Mouse (Mus musculus) heart, postnatal 0 days (tissue): ENCODE measurements at regions not wholly inside any gene's neighbourhood (a gene's known extent, or its start where the extent isn't known, plus 50 kb on each side); places are given as distances from the start of the nearest gene placed in this dataset.

Experiments
- CTCF ChIP-seq: IDR thresholded peaks from 2 replicates; pipeline ENCODE4 v1.5.1; 2016; ENCODE audit warnings: antibody characterized with exemption, control low read depth, low read depth
- EP300 ChIP-seq: IDR thresholded peaks from 2 replicates; pipeline ENCODE4 v1.6.1; 2016; ENCODE audit warnings: antibody characterized with exemption, low read depth

DNA sequence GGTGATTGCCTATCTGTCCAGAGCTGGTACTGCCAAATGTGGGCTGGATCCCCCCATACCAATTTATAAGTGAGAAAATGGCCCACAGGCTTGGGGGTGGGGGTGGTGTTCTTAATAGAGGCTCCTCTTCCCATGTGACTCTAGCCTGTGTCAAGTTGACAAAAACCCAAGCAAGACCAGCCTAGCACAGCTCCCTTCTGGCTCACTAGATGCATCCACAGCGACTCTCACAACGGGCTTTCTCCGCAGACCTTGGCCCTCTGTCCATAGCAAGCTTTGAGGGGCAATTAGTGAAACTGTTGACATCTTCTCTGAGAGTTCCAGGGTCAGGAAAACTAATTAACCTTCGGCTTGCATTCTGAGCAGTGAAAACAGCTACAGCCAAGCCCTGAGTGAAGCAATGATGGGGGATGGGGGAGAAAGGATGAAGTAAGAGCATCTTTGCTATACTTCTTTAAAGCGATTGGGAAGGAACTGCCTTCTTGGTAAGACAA lies 281.3 kb downstream of the Cdh26 start:
- TF ChIP-seq CTCF (no peak), EP300 (no peak)
